Mouse (Mus musculus) gastrocnemius, adult 18-20 months (tissue): ENCODE data around the gene Akr1e1. TPM values are rescaled to one million over a fixed set of nuclear protein-coding genes. Genes with fewer than 3 reads are reported as not detected.
"Not testable (repeated sequence)": the region's sequence is repeated elsewhere in the genome, so short reads cannot be mapped to it uniquely, and the experiment has no call there.

Source experiments
- DNase-seq: peaks from one replicate; pipeline ENCODE4 v3.0.0; 2021; ENCODE audit warnings: low spot score
- long read RNA-seq, 2 experiments: library from polyadenylated mRNA; stranded (forward); transcript quantifications; one replicate each; pipeline ENCODE4 v2.0.0; 2021
- total RNA-seq, 2 experiments: library from RNA; stranded (reverse); gene quantifications; 2 replicates each; pipeline ENCODE4 v1.2.3; 2021

Akr1e1 gene
- total RNA-seq: 10 to 100 TPM; 12.0 to 15.8 TPM
- long read RNA-seq, experiment 1, transcript Akr1e1-201 (10 exons, 3,463 nt): major isoform, 20 of 24 reads
- long read RNA-seq, experiment 1, partial matches to known transcripts: 1 of 24 reads
- long read RNA-seq, experiment 1, other reads (novel, unspliced or antisense): 3 of 24 reads
- long read RNA-seq, experiment 2, transcript Akr1e1-201 (10 exons, 3,463 nt): major isoform, 12 of 17 reads
- long read RNA-seq, experiment 2, partial matches to known transcripts: 2 of 17 reads
- long read RNA-seq, experiment 2, other reads (novel, unspliced or antisense): 2 of 17 reads

DNA sequence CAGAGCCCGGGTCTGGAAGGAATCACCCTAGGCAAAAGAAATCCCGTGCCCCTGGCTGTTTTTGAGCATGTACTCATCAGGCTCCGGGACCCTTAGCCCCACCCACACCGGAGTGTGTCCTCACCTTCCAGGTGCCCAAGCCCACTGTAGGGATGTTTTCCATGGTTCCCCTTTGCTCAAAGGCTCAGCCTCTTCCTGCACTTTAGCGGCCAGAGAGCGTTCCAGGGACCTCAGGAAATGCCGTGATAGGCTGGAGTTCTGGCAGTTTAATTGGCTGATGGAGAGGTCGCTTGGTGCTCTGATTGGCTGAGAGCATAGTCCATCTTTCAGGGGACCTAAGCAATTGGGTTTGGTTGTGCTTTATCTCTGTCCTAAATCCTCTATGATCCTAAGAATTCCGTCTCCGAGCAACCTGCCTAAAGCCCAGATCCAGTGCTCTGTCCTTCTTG, at the start of gene Akr1e1:
Gene Akr1e1, minus strand, starts transcription at position 214 of the 449 bp plus-strand sequence.
- DNase-seq: peak; percentile 92

DNA sequence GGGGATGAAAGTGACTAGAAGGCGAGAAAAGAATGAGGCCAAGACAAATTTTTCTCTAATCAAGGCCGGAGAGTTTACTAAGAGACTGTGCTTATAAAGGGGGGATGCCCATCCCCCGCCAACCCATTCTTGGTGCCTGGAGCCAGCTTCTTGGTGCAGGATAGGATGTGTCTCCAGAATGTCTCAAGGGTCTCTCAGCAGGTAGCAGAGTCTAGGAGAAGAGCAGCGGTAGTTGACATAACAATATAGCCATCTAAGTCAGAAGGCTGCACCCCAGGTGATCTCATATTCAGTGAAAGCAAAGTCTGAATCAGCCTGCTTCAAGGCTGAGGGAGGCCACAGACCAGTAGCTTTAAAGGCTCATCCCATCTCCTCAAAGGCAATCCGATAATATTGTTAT, 49.4 kb upstream of the Akr1e1 start:
- no peak for DNase-seq

DNA sequence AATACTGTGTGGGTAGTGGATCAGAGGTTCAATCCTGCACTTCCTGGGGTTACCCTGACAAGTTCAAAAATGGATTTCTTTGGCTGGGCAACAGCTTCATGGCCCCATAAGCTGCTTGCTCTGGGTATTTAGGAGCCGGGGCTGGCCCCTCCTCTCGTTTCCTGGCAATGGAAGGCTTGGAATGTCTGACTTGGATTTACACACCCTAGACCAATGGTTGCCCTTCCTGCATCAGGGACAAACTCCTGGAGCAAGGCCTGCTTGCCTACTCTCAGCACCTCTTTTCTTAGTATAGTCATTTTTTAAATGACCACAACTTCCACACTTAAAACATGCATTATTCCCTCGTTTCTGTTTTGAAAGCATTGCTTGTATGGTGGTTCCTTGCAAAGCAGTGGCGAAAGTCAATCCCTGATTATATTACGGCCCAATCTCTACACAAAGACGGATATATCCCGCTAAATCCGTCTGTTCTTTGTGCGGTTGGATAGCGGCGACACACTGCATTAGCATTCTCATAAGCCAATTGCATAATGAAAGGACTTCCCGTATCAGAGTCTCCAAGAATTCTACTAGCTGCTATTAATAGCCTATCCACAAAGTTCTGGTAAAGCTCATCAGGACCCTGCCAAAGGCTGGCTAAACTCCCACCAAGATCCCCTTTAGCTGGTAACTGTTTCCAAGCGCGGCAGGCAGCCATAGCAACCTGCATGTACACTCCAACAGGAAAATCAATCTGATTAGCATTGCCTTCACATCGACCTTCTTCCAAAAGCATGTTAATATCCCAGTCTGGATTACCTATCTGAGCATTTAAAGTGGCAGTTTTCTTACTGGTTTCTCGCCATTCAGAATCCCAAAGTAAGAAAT, 47.5 kb upstream of the Akr1e1 start:
- no peak for DNase-seq

DNA sequence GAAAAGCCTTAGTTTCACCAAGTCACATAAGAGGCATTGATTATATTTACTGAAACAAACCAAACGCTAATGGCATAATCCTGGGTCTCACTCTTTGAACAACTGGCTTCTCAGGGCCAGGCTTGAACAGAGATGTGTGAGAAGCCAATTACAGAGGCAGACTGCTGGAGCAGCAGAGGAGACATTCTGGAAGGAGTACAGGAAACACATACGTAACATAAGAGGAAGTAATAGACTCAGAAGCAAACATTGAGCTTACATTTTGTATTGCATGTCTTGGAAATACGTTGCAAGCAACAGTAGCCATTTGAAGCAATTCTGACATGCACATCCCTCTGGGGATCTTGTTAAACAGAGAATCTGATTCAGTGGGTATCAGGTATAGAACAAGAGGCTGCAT, 41.2 kb upstream of the Akr1e1 start:
- no peak for DNase-seq

DNA sequence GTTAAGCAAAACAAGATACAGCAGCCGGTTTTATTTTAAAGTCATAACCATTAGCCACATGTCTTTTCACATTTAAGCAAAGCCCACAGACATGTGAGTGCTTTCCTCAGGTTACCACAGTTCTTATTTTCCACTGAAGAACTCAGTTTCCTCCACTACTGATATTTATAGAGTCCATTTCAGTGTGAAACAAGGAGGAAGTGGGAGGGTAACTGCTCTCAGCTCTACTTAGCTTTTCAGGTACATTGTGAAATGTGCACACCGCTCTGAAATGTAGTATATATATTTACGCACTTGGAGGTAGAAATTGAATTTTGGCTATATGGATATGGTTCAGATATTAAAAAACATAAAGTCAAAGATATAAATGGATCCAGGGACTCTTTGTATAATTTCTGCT, 36.3 kb upstream of the Akr1e1 start:
- no peak for DNase-seq

DNA sequence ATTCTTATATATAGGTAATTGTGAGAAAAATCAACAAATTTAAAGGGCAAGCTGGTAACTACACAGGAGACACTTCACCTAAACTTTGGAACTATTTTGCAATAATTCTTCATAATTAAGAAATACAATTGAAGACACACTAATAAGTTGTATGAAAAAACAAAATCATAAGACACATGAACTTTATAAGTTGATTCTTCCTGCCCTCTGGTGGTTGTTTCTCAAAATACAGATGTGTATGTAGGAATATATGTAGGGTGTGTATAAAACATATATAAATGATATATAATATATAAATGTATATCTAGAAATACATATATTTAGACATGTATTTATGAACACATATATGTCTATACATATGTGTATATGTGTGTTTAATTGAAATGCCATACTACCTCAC, 1.9 kb upstream of the Akr1e1 start:
- DNase-seq: no peak

DNA sequence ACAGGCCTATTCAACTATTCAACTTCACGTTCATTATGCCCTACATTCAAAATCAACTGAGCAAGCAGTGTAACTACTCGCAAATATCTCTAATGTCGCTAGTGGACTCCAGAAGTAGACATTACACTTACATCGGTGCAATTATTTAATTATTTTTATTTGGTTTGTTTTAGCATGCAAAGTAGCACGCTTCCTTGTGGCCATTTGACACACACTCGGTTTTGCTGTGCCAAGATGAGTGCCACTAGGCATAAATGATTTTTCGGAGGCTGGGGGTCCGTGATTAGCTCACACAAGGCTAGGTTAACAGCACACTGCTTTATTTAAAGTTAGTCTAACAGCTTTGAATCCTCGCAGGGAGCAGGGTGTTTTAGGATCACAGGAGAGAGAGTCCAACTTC, 444 bp downstream of the Akr1e1 start:
- DNase-seq: no peak

DNA sequence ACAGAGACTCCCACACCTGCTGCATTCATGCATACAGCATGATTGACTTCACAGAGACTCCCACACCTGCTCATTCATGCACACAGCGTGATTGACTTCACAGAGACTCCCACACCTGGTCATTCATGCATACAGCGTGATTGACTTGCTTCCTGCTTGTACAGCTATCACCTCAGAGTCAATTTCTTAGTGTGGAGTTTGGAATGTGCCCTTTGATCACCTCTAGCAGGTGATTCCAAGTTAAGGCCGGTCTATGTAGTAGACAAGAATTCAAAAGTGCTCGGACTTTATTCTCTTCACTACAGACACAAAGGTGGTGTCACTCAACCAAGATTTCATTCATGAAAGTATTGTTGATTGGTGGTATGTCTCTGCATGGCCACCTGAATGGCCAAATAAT, 2.2 kb downstream of the Akr1e1 start:
- no peak for DNase-seq

DNA sequence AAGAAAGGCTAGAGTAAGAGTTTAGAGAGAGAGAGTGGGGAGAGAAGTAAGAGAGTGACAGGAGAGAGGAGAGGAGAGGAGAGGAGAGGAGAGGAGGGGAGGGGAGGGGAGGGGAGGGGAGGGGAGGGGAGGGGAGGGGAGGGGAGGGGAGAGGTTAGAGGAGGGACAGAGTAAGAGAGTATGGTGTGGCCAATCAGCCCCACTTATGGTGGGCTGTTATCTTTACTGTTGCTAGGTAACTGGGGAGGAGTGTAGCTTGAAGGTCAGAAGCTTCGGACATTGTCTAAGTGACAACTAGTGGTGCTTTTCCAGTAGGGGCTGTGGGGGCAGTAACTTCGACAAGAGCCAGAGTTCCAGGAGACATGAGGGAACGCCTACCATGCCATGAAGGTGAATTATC, 5.5 kb downstream of the Akr1e1 start:
- DNase-seq: not testable (repeated sequence)

DNA sequence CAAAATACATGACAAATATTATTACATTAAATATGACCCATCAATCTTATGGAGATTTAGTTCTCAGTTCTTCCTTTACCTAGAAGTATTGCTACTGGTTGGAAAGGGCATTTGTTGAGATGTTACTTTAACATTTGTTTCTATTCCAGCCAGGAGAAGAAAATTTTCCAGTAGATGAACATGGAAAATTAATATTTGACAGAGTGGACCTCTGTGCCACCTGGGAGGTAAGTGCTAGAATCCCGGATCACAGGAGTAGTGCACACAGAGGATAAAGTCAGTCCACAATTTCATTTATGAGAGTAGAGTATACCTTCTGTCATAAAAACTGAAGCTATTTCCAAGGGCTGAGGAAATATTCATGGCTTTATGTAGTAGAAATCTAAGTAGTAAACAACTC, 32.1 kb downstream of the Akr1e1 start:
- no peak for DNase-seq

DNA sequence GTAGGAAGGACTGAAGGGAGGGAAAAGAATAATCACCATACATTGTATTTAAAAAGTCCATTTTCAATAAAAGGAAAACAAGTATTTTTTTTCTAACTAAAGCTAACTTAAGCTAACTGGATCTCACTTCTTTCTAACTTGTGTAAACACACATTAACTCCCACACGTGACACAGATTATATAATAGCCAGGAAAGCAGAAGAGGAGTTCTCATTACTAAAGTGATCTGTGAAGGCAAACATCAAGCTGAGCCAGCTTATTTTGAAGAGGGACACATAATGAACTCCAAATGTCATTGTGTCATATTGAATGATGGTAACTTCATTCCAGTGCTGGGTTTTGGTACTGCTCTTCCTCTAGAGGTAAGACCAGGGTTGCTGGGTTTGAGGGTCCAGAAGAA, 35.1 kb downstream of the Akr1e1 start, which contains the start of gene Akr1c21:
Gene Akr1c21, plus strand, starts transcription at position 205 of the 400 bp plus-strand sequence.
- no peak for DNase-seq

DNA sequence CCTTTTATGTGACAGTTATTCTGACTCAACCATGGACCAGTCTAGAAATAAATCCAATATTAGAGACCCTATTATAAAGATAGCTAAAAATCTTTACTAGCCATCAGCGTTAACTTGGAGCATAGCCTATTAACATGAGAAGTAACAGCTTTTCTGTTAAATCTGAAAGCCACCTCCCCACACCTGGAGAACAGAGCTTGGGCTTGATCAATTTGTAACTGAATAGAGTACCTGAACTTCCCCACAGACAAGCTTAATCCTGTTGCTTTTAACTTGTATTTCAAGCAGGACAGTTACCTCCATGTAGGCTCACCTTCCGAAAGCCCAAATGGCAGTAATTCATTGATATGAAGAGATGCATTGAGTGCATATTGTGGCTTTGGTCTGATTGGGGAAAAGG, 43.0 kb downstream of the Akr1e1 start:
- no peak for DNase-seq

DNA sequence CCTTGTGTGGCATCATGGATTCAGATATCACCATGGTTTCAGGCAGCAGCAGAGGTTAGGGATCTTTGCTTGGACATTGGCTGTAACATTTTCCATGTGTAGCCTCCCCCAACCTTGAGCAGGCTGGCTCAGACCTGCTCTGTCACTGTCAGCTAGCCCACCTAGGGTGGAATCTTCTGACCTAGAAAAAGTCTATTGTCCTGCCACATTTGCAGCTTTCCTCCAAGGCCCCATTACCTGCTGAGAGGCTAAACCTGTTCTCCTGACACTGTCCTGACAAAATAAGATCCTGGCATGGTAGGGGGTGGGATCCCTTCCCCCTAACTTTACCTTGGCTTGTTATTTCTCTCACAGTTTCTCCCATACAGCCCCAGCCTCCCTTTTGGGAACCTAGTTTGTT, 48.5 kb downstream of the Akr1e1 start:
- no peak for DNase-seq

DNA sequence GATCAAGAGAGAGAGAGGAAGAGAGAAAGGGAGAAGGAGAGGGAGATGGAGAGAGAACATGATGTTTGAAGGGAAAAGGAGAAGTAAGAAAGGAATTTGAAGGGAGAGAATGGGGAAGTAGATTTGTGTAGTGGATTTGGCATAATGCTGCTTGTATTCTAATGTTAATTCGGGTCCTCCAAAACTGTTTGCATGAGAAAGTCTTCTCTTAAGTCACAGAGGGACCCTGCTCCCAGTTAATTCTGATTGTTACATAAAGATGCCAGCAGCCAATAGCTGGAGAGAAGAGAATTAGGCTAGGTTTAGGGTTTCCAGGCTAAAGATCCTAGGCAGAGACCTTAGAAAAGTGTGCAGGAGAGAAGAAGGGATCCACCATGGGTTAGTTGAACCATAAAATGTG, 49.8 kb downstream of the Akr1e1 start:
- no peak for DNase-seq

Other genes with a start within 250 kb of the Akr1e1 start
- under 1 TPM in 1 of 2 experiments, not detected in 1; 0.47 TPM for gene Akr1c6, start 174.9 kb downstream of the Akr1e1 start, total RNA-seq
- gene Akr1c20, start 85.8 kb downstream of the Akr1e1 start, total RNA-seq: not detected
- gene Akr1c21, start 35.1 kb downstream of the Akr1e1 start, total RNA-seq: not detected